Mouse (Mus musculus) CD4-positive, CD25-positive, alpha-beta regulatory T cell, adult 2 months (primary cell): ENCODE data around the gene Pyroxd1.

ENCODE experiments used
- DNase-seq: peaks from one replicate; pipeline ENCODE4 v3.0.0-alpha.2; 2012; ENCODE audit warnings: low read depth, low spot score

Pyroxd1 gene

GRCm38 (mm10) chr6:142369568-142369967, 24.1 kb downstream of the Pyroxd1 start:
- no peak for DNase-seq

- no peak for DNase-seq
These were observed 31.6 kb downstream of the Pyroxd1 start for GRCm38 (mm10) chr6:142377081-142377480.

GRCm38 (mm10) chr6:142378576-142379330, 33.3 kb downstream of the Pyroxd1 start:
- no peak for DNase-seq

- no peak for DNase-seq
These were observed 34.5 kb downstream of the Pyroxd1 start for GRCm38 (mm10) chr6:142379961-142380360.

- DNase-seq: no peak
These were observed 36.2 kb downstream of the Pyroxd1 start for GRCm38 (mm10) chr6:142381615-142382014.

GRCm38 (mm10) chr6:142384521-142384920, 39.1 kb downstream of the Pyroxd1 start:
- no peak for DNase-seq

- DNase-seq: no peak
These were observed 41.0 kb downstream of the Pyroxd1 start for GRCm38 (mm10) chr6:142386285-142387010.

- peak; percentile 99 for DNase-seq
These were observed 41.7 kb downstream of the Pyroxd1 start, which contains the start of the genes Recql and Golt1b for GRCm38 (mm10) chr6:142387011-142387754. Recql (minus strand) TSS chr6:142387087. Golt1b (plus strand) TSS chr6:142387221.

GRCm38 (mm10) chr6:142387755-142388271, 42.4 kb downstream of the Pyroxd1 start:
- no peak for DNase-seq

- DNase-seq: no peak
These were observed 43.6 kb downstream of the Pyroxd1 start for GRCm38 (mm10) chr6:142389101-142389500.

- DNase-seq: no peak
These were observed 46.9 kb downstream of the Pyroxd1 start for GRCm38 (mm10) chr6:142392312-142392711.

GRCm38 (mm10) chr6:142394669-142395068, 49.2 kb downstream of the Pyroxd1 start:
- DNase-seq: no peak

- DNase-seq: no peak
These were observed 50.3 kb downstream of the Pyroxd1 start for GRCm38 (mm10) chr6:142395756-142396155.

GRCm38 (mm10) chr6:142411140-142411539, 65.7 kb downstream of the Pyroxd1 start:
- DNase-seq: no peak
